Mouse (Mus musculus) midbrain, embryonic 13.5 days (tissue): ENCODE measurements around the gene Pqbp1. TPM values are rescaled to one million over a fixed set of nuclear protein-coding genes. Genes with fewer than 3 reads are reported as not detected.

Source experiments
- ATAC-seq: fragments of 200-750 bp; cut with Nextera tagmentation; 2 replicates; pipeline ENCODE4 v1.8.0; 2017; ENCODE audit warnings: mild to moderate bottlenecking, moderate TSS enrichment, moderate library complexity
- H3K27ac ChIP-seq: fragments of 300-500 bp; sonication (generic); 2 replicates; pipeline ENCODE4 v1.5.1; 2015; ENCODE audit warnings: inconsistent platforms, mild to moderate bottlenecking, moderate library complexity
- H3K27me3 ChIP-seq: fragments of 300-500 bp; sonication (generic); 2 replicates; pipeline ENCODE4 v1.6.1; 2015; ENCODE audit warnings: mild to moderate bottlenecking, inconsistent platforms
- H3K36me3 ChIP-seq: fragments of 300-500 bp; sonication (generic); 2 replicates; pipeline ENCODE4 v1.6.1; 2015; ENCODE audit warnings: mild to moderate bottlenecking, inconsistent platforms
- H3K4me1 ChIP-seq: fragments of 300-500 bp; sonication (generic); replicated peaks from 2 replicates; pipeline ENCODE4 v1.6.1; 2015; ENCODE audit warnings: inconsistent platforms
- H3K4me2 ChIP-seq: fragments of 300-500 bp; sonication (generic); replicated peaks from 2 replicates; pipeline ENCODE4 v1.6.1; 2015; ENCODE audit warnings: moderate library complexity, mild to moderate bottlenecking, inconsistent platforms
- H3K4me3 ChIP-seq: fragments of 300-500 bp; sonication (generic); replicated peaks from 2 replicates; pipeline ENCODE4 v1.5.1; 2015; ENCODE audit warnings: mild to moderate bottlenecking, inconsistent platforms
- H3K9ac ChIP-seq: fragments of 300-500 bp; sonication (generic); replicated peaks from 2 replicates; pipeline ENCODE4 v1.6.1; 2015; ENCODE audit warnings: mild to moderate bottlenecking, inconsistent platforms
- H3K9me3 ChIP-seq: fragments of 300-500 bp; sonication (generic); 2 replicates; pipeline ENCODE4 v1.6.1; 2016; ENCODE audit warnings: mild to moderate bottlenecking, inconsistent platforms
- WGBS: fragments of 180-500 bp; shearing (Covaris S2); methylation state at CpG from one replicate; pipeline ENCODE4 v1.1.7; 2015; 5-methylcytosine and 5-hydroxymethylcytosine counted together
- polyA plus RNA-seq: library from polyadenylated mRNA; unstranded; fragments of >200 nt; fragmentation: Nextera tagmentation; extraction: Ambion mirVana; gene quantifications from 2 replicates; pipeline ENCODE4 v1.2.1, GENCODE M21; 2015

Pqbp1 gene
- 216 and 236 TPM in 2 replicates for polyA plus RNA-seq

DNA sequence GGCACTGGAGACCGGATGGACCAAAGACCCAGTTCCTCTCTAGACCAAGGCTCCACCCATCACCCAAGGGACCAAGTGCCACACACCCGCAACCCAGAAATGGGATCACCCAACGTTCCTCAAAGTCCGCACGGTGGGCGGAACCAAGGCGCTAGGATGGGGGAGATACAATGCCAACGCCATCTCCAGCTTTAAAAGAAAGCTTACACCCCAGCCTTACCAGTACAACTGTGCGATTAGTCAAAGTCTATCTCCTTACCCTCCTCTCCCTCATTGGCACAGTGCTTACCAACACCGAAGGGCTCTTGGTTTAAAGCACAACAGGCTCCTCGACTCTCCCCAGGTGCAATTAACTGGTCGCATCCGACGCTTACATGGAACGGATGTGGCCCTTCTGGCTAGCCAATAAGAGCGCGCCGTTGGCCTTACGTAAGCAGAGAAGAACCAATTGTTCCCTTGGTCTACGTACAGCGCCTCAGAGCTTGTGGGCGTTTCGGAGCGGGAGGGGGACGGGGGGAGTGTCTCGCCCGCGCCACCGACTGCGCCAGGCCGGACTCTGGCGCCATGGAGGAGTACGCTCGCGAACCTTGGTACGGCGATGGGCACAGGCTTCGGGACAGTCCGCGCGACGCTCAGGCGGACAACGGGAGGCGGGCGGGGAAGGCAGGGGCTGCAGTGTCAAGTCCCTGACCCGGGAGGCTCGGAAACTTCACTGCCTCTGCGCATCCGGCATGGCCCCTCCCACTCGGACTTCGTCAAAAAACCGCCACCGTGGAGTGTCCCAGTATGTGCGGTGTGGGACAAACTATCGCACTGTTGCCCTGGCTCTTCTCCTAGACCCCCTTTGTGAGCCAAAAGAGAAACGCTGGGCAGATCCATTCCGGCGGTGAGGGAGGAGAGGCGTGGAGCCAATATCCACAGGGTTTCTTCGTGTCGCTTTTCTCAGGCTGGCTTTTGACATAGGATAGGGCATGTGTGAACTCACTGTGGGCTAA is at the start of gene Pqbp1, which contains the start of gene Timm17b:
Gene Pqbp1 (minus strand): TSS at position 390 of the 995 bp plus-strand sequence.
Gene Timm17b (plus strand): TSS at position 478 of the 995 bp plus-strand sequence.
- no peaks in the 10 kb centered on the region for H3K9me3 ChIP-seq
- no peaks in the 10 kb centered on the region for H3K27me3 ChIP-seq
- peak within 1 kb of the TSS; percentile 73 for H3K9ac ChIP-seq
- peaks cover 15% of the 10 kb centered on the region for H3K4me1 ChIP-seq
- peak; percentile 98 for ATAC-seq
- H3K36me3 ChIP-seq, result peaks cover 24% of the 10 kb centered on the region
- H3K4me3 ChIP-seq, result peak within 1 kb of the TSS; percentile 55
- H3K4me2 ChIP-seq, result peak within 1 kb of the TSS; percentile 60
- 19% methylated on average over 62 of the region's 62 CpGs for WGBS
- peak within 1 kb of the TSS; percentile 88 for H3K27ac ChIP-seq

DNA sequence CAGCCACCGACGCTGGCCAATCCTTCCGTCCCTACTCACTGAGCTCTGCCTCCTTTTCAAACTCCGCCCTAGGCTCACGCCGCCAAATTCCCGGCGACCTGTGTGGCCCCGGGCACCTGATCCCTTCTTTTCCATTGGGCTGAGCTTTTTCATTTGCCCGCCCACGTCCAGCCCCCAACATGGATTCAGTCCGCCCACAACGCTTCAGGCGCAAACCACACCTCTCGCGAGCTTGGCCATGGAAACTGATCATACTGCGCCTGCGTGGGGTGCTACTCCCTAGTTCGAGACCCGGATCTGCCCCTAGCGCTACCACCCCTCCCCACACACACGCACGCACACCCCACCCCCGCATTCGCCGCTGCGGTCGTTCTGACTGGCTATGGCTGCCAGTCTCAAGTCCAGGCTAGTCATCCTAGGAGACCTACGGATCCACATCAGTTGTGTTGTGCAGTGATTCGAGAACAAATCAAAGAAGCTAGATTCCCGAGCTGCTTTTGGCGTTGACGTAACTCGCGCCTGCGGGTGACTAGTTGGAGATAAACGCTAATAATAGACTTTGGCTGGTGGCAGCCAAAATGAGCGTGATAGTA is 48.9 kb upstream of the Pqbp1 start:
- H3K4me2 ChIP-seq, result peak overlapping the region; percentile 62
- H3K27me3 ChIP-seq, result no peaks in the 10 kb centered on the region
- peaks cover 5% of the 10 kb centered on the region; the same call in 1 of the 2 replicates for H3K36me3 ChIP-seq
- H3K4me1 ChIP-seq, result 0 out of 2 replicates have a peak, but pooled peaks cover 7% of the 10 kb centered on the region
- H3K9ac ChIP-seq, result peak overlapping the region; percentile 44
- H3K9me3 ChIP-seq, result no peaks in the 10 kb centered on the region
- no peak; the same call in 1 of the 2 replicates for ATAC-seq
- H3K27ac ChIP-seq, result peak overlapping the region; percentile 60; the same call in 1 of the 2 replicates
- 20% methylated on average over 38 of the region's 38 CpGs for WGBS
- peak overlapping the region; percentile 49 for H3K4me3 ChIP-seq

DNA sequence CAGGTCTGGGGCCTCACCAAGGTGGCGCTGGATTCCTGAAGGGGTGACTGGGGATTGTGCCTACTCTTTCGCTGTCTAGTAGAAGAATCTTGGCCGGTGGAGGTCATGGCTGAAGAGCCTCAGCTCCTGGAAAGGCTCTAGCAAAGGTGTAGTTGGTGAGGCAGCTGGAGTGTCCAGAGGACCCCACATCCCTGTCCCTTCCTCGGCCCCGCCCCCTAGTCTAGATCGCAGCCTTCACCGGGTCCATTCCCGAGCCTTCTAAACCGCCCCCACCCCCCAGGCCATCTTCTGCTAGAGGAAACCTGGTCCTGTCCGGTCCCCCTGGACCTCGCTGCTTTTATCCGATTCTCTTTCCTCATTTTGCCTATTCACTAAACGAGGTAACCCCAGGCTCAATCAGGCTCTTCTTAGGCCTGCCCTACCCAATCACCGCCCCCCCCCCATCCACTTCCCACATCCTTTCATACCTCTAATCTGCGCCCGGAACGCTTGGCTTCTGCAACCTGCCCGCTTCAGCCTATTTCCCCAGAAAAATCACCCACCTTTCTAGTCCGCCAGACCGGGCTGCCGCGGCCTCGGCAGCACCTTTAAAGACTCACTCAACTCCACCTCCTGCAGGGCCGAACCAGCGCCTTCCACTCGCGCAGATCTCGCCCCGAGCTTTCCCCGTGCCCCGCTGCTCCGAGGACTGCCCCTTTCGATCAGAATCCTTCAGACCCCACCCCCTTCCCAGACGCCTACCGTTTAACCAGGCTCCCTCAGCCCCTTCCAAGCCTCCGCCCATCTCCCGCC is 48.2 kb upstream of the Pqbp1 start, which contains the start of gene Hdac6:
Gene Hdac6 (minus strand): TSS at position 782 of the 792 bp plus-strand sequence.
- peak; percentile 99 for ATAC-seq
- Histone ChIP-seq H3K4me1 (0 out of 2 replicates have a peak, but pooled peaks cover 7% of the 10 kb centered on the region), H3K27ac (peak within 1 kb of the TSS; percentile 60), H3K27me3 (no peaks in the 10 kb centered on the region), H3K4me2 (peak within 1 kb of the TSS; percentile 62), H3K36me3 (peaks cover 6% of the 10 kb centered on the region; the same call in 1 of the 2 replicates), H3K4me3 (peak within 1 kb of the TSS; percentile 49), H3K9me3 (no peaks in the 10 kb centered on the region), H3K9ac (peak within 1 kb of the TSS; percentile 66)
- 22% methylated on average over 36 of the region's 37 CpGs for WGBS

DNA sequence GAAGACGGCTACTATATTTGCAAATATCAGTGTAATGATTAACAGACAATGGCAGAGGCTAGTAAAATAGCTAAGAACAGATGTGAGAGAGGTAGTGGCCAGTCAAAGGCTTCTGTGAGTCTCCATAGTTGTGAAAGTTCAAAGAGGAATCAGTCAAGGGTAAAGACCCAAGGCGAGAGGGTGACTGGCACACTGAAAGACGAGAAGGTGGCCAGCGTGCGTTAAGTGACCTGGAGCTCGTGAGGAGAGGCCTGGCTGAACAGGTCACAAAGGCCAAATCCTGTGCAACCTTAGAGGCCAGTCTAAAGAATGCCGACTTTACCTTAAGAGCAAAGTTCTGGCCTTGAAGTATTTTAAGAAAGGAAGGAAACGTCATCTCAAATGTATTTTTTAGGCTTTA is 46.5 kb upstream of the Pqbp1 start:
- H3K4me1 ChIP-seq, result 0 out of 2 replicates have a peak, but pooled peaks cover 7% of the 10 kb centered on the region
- H3K9ac ChIP-seq, result no peak overlapping the region
- peaks cover 17% of the 10 kb centered on the region; the same call in 1 of the 2 replicates for H3K36me3 ChIP-seq
- 67% methylated on average over 8 of the region's 8 CpGs for WGBS
- ATAC-seq, result no peak
- no peaks in the 10 kb centered on the region for H3K9me3 ChIP-seq
- H3K27me3 ChIP-seq, result no peaks in the 10 kb centered on the region
- no peak overlapping the region for H3K4me3 ChIP-seq
- no peak overlapping the region for H3K4me2 ChIP-seq
- no peak overlapping the region for H3K27ac ChIP-seq

DNA sequence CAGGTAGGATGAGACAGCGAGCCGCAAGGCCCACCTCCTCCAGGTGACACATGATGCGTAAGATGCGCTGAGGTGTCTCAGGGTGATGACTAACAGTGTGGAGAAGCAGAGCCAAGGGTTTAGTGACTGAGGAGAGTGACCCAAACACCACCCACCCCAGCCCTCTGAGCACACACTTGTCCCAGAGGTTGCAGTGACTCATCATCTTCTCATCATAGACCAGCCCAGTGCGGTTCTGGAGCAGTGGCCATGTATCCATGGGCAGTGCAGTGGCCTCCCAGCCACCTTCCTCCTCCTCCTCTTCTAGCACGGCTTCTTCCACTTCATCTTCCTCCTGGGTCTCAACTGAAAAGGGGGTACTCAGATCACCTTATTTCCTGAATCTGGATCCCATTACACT is 38.6 kb upstream of the Pqbp1 start:
- WGBS, result 91% methylated on average over 6 of the region's 6 CpGs
- H3K4me1 ChIP-seq, result no peaks in the 10 kb centered on the region
- H3K4me2 ChIP-seq, result no peak overlapping the region
- no peaks in the 10 kb centered on the region for H3K9me3 ChIP-seq
- no peak overlapping the region for H3K27ac ChIP-seq
- H3K9ac ChIP-seq, result no peak overlapping the region
- no peak for ATAC-seq
- H3K36me3 ChIP-seq, result peaks cover 63% of the 10 kb centered on the region
- H3K27me3 ChIP-seq, result no peaks in the 10 kb centered on the region
- H3K4me3 ChIP-seq, result no peak overlapping the region

DNA sequence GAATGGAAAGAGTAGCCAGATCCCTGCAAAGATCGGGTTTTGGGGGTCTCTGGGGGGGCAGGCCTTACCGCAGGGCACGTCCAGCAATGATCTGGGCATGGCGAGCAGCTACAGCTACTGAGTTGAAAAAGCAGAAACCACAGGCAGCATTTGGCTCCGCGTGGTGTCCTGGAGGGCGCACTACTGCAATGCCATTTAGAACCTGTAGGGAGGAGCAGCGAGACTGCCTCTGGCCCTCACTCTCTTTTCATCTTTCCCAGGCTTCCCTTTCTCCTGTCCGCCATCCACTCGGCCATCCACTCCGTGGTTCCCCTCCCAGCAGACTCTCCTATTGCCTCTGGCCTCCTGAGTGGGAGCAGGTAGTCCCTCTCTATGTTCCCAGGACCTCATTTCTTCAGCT is 37.8 kb upstream of the Pqbp1 start:
- H3K36me3 ChIP-seq, result peaks cover 63% of the 10 kb centered on the region
- H3K27ac ChIP-seq, result no peak overlapping the region
- H3K9ac ChIP-seq, result no peak overlapping the region
- 52% methylated on average over 11 of the region's 11 CpGs for WGBS
- no peaks in the 10 kb centered on the region for H3K27me3 ChIP-seq
- no peak overlapping the region for H3K4me3 ChIP-seq
- no peak for ATAC-seq
- H3K4me2 ChIP-seq, result no peak overlapping the region
- no peaks in the 10 kb centered on the region; the same call in 1 of the 2 replicates for H3K9me3 ChIP-seq
- no peaks in the 10 kb centered on the region for H3K4me1 ChIP-seq

DNA sequence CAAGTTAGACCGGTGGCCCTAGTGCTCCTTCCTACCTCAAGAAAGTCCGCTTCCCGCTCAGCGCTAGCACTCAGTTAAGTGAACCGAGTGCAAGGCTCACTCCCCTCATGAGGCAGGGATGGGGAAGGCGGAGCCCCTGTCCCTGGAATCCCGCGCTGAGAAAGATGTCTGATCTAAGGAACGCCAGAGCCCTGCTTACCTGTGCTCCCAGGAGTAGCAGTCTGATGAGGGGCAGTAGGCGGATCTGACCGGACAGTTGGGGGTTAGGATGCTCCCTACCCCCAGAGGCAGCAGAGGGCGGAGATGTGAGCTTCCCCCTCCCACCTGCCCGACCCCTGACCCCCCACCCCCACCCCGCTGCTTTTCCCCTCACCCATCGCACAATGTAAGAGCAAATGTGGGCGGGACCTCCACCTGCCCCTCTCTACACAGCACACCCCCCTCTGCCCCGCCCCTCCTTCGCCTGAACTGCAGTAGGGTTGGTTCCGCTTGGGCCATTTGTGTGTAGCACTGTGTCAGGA is 29.3 kb upstream of the Pqbp1 start, which contains the start of gene Eras:
Gene Eras (minus strand): TSS at position 338 of the 521 bp plus-strand sequence.
- no peak within 1 kb of the TSS for H3K4me2 ChIP-seq
- H3K4me1 ChIP-seq, result no peaks in the 10 kb centered on the region
- H3K36me3 ChIP-seq, result peaks cover 44% of the 10 kb centered on the region
- H3K4me3 ChIP-seq, result no peak within 1 kb of the TSS
- WGBS, result 29% methylated on average over 19 of the region's 19 CpGs
- H3K27me3 ChIP-seq, result peaks cover 31% of the 10 kb centered on the region
- no peak for ATAC-seq
- H3K27ac ChIP-seq, result no peak within 1 kb of the TSS
- H3K9ac ChIP-seq, result no peak within 1 kb of the TSS
- H3K9me3 ChIP-seq, result no peaks in the 10 kb centered on the region; the same call in 1 of the 2 replicates

DNA sequence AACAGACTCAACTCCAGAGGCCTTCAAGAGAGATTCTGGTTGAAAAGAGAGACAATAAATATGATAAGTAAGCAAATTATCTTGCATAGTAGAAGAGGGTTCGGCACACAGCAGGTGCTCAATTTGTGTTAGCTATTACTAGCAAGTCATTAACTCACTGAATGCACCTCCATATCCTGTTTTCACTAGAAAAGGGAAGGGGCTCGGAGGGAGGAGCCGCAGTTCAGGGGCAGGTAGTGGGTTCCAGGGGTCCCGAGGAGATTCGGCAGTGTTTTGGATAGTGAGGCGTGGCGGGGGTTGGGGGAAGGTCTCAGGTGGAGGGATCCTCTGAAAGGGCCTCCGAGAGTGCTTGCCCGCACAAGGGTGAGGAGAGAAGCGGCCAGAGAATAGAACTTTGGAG is 28.0 kb upstream of the Pqbp1 start:
- ATAC-seq, result no peak
- no peak overlapping the region for H3K4me3 ChIP-seq
- no peak overlapping the region for H3K27ac ChIP-seq
- H3K9me3 ChIP-seq, result no peaks in the 10 kb centered on the region
- peaks cover 41% of the 10 kb centered on the region for H3K36me3 ChIP-seq
- no peak overlapping the region for H3K4me2 ChIP-seq
- no peak overlapping the region for H3K9ac ChIP-seq
- H3K27me3 ChIP-seq, result peaks cover 37% of the 10 kb centered on the region
- peaks cover 10% of the 10 kb centered on the region for H3K4me1 ChIP-seq
- WGBS, result 22% methylated on average over 10 of the region's 10 CpGs

DNA sequence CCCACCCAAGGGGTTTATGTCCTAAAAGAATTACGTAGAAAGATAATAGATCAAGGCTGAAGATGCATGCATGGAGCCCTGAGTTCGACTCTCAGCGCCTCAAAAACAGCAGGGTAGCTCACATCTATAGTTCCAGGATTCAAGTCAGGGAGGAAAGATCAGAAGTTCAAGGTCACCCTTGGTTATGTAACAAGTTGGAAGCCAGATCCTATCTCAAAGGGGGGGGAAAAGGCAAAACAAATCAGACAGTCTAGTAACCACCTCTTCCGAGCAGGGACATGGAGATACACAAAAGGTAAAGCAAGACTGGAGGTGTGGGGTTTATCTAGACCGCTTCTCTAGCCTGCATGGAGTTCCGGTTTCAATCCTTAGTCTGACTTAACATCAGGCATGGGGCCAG is 27.2 kb upstream of the Pqbp1 start:
- Histone ChIP-seq H3K4me2 (no peak overlapping the region), H3K9me3 (no peaks in the 10 kb centered on the region), H3K36me3 (peaks cover 33% of the 10 kb centered on the region), H3K9ac (no peak overlapping the region), H3K4me1 (peaks cover 10% of the 10 kb centered on the region), H3K4me3 (no peak overlapping the region), H3K27ac (no peak overlapping the region), H3K27me3 (peaks cover 37% of the 10 kb centered on the region)
- ATAC-seq, result no peak
- 78% methylated on average over 6 of the region's 6 CpGs for WGBS

DNA sequence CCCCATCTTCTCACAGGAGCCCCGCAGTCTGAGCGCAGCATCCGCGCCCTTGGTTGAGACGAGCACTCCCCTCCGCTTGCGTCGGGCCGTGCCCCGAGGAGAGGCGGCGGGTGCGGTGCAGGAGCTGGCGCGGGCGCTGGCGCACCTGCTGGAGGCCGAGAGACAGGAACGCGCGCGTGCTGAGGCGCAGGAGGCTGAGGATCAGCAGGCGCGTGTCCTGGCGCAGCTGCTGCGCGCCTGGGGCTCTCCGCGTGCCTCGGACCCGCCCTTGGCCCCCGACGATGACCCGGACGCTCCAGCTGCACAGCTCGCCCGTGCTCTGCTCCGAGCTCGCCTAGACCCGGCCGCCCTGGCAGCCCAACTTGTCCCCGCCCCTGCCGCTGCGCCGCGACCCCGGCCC is 23.0 kb upstream of the Pqbp1 start:
- Histone ChIP-seq H3K9ac (peak overlapping the region; percentile 71), H3K4me2 (peak overlapping the region; percentile 68), H3K4me1 (peaks cover 20% of the 10 kb centered on the region), H3K4me3 (peak overlapping the region; percentile 48), H3K27ac (peak overlapping the region; percentile 58), H3K36me3 (peaks cover 11% of the 10 kb centered on the region; the same call in 1 of the 2 replicates), H3K27me3 (peaks cover 17% of the 10 kb centered on the region), H3K9me3 (peaks cover 4% of the 10 kb centered on the region; the same call in 1 of the 2 replicates)
- peak; percentile 8; the same call in 1 of the 2 replicates for ATAC-seq
- 25% methylated on average over 39 of the region's 48 CpGs for WGBS
